14 mouse cellular contexts compared by ENCODE assay signal in genomic region chr8:71470913-71471255, GRCm38 (mm10). TPM values are rescaled to one million over a fixed set of nuclear protein-coding genes. Genes with fewer than 3 reads are reported as not detected.
DNase-seq lines count a peak whose midpoint lies in the region; ATAC-seq and TF ChIP-seq lines count a peak whose summit lies in the region.
"Had no signal": no experiment of that assay in that cellular context is flagged by ENCODE, and none has a peak within 500 bp of the region (broad histone marks: within the 10 kb centered on the region; RNA-seq: fewer than 3 reads in every experiment).

No protein-coding gene starts in this region.

- H3K36me3 ChIP-seq in erythroblast, embryonic 14.5 days (ENCODE audit: control insufficient read depth): peaks cover 71% of the 10 kb centered on the region
- peaks cover 21% of the 10 kb centered on the region for H3K36me3 ChIP-seq in kidney, embryonic 16.5 days (ENCODE audit: insufficient read depth, low read length)
- H3K36me3 ChIP-seq in midbrain, embryonic 14.5 days (ENCODE audit: control insufficient read depth, insufficient read depth, low read length): peaks cover 51% of the 10 kb centered on the region
- H3K36me3 ChIP-seq in midbrain, postnatal 0 days (ENCODE audit: insufficient read depth, low read length): peaks cover 37% of the 10 kb centered on the region
- peaks cover 5% of the 10 kb centered on the region for H3K36me3 ChIP-seq in myocyte (ENCODE audit: control insufficient read depth, insufficient read depth)

- H3K4me1 ChIP-seq in erythroblast, embryonic 14.5 days (ENCODE audit: control insufficient read depth): peaks cover 50% of the 10 kb centered on the region
- peaks cover 15% of the 10 kb centered on the region for H3K4me1 ChIP-seq in kidney, embryonic 16.5 days (ENCODE audit: insufficient read depth, low read length)
- H3K4me1 ChIP-seq in midbrain, embryonic 14.5 days (ENCODE audit: control insufficient read depth, insufficient read depth, low read length): peaks cover 16% of the 10 kb centered on the region
- H3K4me1 ChIP-seq in midbrain, postnatal 0 days (ENCODE audit: insufficient read depth, low read length): no peaks in the 10 kb centered on the region

- H3K27ac ChIP-seq in kidney, embryonic 16.5 days (ENCODE audit: low read length): no peak overlapping the region
- H3K27ac ChIP-seq in midbrain, embryonic 14.5 days (replicated peaks; ENCODE audit: low read depth, low read length): no peak overlapping the region
- no peak overlapping the region for H3K27ac ChIP-seq in midbrain, postnatal 0 days (ENCODE audit: low read depth, low read length)
- H3K27ac ChIP-seq in layer of hippocampus, adult 2 months: no peak overlapping the region
- H3K27ac ChIP-seq: macrophage had no signal

- ATAC-seq in erythroblast, adult 5-6 weeks (replicated peaks; ENCODE audit: low FRiP score, poor library complexity, severe bottlenecking): no peak
- ATAC-seq in kidney, embryonic 16.5 days (ENCODE audit: low FRiP score, low TSS enrichment): no peak
- ATAC-seq in midbrain, embryonic 14.5 days (ENCODE audit: low FRiP score, low TSS enrichment): no peak
- ATAC-seq in midbrain, postnatal 0 days (ENCODE audit: low FRiP score): no peak
- ATAC-seq: forebrain, embryonic 14.5 days had no signal

- no peaks in the 10 kb centered on the region for H3K9me3 ChIP-seq in erythroblast, embryonic 14.5 days (ENCODE audit: control insufficient read depth, low read length)
- no peaks in the 10 kb centered on the region for H3K9me3 ChIP-seq in kidney, embryonic 16.5 days (ENCODE audit: low read length)
- H3K9me3 ChIP-seq in midbrain, embryonic 14.5 days (ENCODE audit: control insufficient read depth, low read length): no peaks in the 10 kb centered on the region
- H3K9me3 ChIP-seq in midbrain, postnatal 0 days (ENCODE audit: low read length): no peaks in the 10 kb centered on the region

- no peak for TF ChIP-seq CTCF in midbrain, postnatal 0 days (IDR thresholded peaks at IDR 0.05)
- TF ChIP-seq CTCF in layer of hippocampus, adult 2 months (conservative IDR thresholded peaks at IDR 0.05): no peak

- DNase-seq in kidney, adult 9 months: peak; percentile 5
- DNase-seq in midbrain, embryonic 14.5 days: no peak
- no peak for DNase-seq in midbrain, postnatal 0 days (ENCODE audit: low spot score)
- no peak for DNase-seq in layer of hippocampus, adult 2 months (ENCODE audit: low spot score in 2 of 2)
- DNase-seq: B cell, adult 2 months; gastrocnemius, postnatal 25 days; kidney, adult 18-20 months; thymus, postnatal 14 days had no signal

- no peak overlapping the region for H3K9ac ChIP-seq in kidney, embryonic 16.5 days (replicated peaks; ENCODE audit: low read length)
- H3K9ac ChIP-seq in midbrain, embryonic 14.5 days (replicated peaks; ENCODE audit: low read length): no peak overlapping the region
- no peak overlapping the region for H3K9ac ChIP-seq in midbrain, postnatal 0 days (replicated peaks; ENCODE audit: low read length, poor library complexity, severe bottlenecking)

- H3K79me2 ChIP-seq in myocyte (ENCODE audit: control insufficient read depth, insufficient read depth): peaks cover 23% of the 10 kb centered on the region

- H3K27me3 ChIP-seq in erythroblast, embryonic 14.5 days (ENCODE audit: control insufficient read depth): no peaks in the 10 kb centered on the region
- H3K27me3 ChIP-seq in kidney, embryonic 16.5 days (ENCODE audit: insufficient read depth, low read length): no peaks in the 10 kb centered on the region
- no peaks in the 10 kb centered on the region for H3K27me3 ChIP-seq in midbrain, embryonic 14.5 days (ENCODE audit: control insufficient read depth, insufficient read depth, low read length)
- H3K27me3 ChIP-seq in midbrain, postnatal 0 days (ENCODE audit: insufficient read depth, low read length): no peaks in the 10 kb centered on the region
- no peaks in the 10 kb centered on the region for H3K27me3 ChIP-seq in myocyte (ENCODE audit: control insufficient read depth, insufficient read depth, insufficient read length)

- no peak for TF ChIP-seq POLR2A in myocyte (IDR thresholded peaks at IDR 0.05; ENCODE audit: insufficient read length, low read depth)

- no peak overlapping the region for H3K4me2 ChIP-seq in kidney, embryonic 16.5 days (replicated peaks; ENCODE audit: low read depth, low read length)
- 0 out of 2 replicates have a peak overlapping the region, but pooled peaks have one; percentile 84 for H3K4me2 ChIP-seq in midbrain, embryonic 14.5 days (ENCODE audit: low read length)
- H3K4me2 ChIP-seq in midbrain, postnatal 0 days (ENCODE audit: low read depth, low read length, poor library complexity, severe bottlenecking): no peak overlapping the region
- H3K4me2 ChIP-seq in myocyte (ENCODE audit: low read depth): no peak overlapping the region

- peak overlapping the region; percentile 93 for H3K4me3 ChIP-seq in erythroblast, embryonic 14.5 days (replicated peaks)
- H3K4me3 ChIP-seq in kidney, embryonic 16.5 days (ENCODE audit: low read length): no peak overlapping the region
- H3K4me3 ChIP-seq in midbrain, embryonic 14.5 days (replicated peaks; ENCODE audit: low read depth, low read length): no peak overlapping the region
- no peak overlapping the region for H3K4me3 ChIP-seq in midbrain, postnatal 0 days (ENCODE audit: low read depth, low read length)
- peak overlapping the region; percentile 67 for H3K4me3 ChIP-seq in myocyte
- no peak overlapping the region for H3K4me3 ChIP-seq in layer of hippocampus, adult 2 months

- WGBS in kidney, embryonic 16.5 days: 84% methylated on average over 5 of the region's 5 CpGs
- WGBS in midbrain, embryonic 14.5 days: 82% methylated on average over 5 of the region's 5 CpGs
- WGBS in midbrain, postnatal 0 days: 84% methylated on average over 5 of the region's 5 CpGs

- no peak overlapping the region for H3ac ChIP-seq in myocyte (ENCODE audit: control insufficient read depth, insufficient read length)

RNA-seq across cellular contexts. Expression of gene Dda1, which starts 1.9 kb away (rescaled TPM):
- 41.0 and 42.3 TPM in 2 replicates for polyA plus RNA-seq in erythroblast, embryonic 14.5 days (2012)
- 7.7 and 15.0 TPM in 2 replicates for total RNA-seq in erythroblast, adult 5-6 weeks (2015; ENCODE audit: low replicate concordance)
- total RNA-seq in erythroblast, adult 5-6 weeks (2017; ENCODE audit: low replicate concordance): 5.7 and 7.9 TPM in 2 replicates
- 110 and 115 TPM in 2 replicates for polyA plus RNA-seq in kidney, embryonic 16.5 days (2015; fragmentation: Nextera tagmentation; extraction: Ambion mirVana)
- polyA plus RNA-seq in midbrain, embryonic 14.5 days (2014; fragmentation: Nextera tagmentation; extraction: Ambion mirVana): 213 and 233 TPM in 2 replicates
- 187 and 211 TPM in 2 replicates for total RNA-seq in midbrain, postnatal 0 days (2014; rRNA removed)
- polyA plus RNA-seq in midbrain, postnatal 0 days (2015; fragmentation: Nextera tagmentation; extraction: Ambion mirVana): 267 and 269 TPM in 2 replicates
- polyA plus RNA-seq in myocyte (2012; fragmentation: generic; extraction: Trizol): 117 TPM
- total RNA-seq in layer of hippocampus, adult 2 months (2021): 10 to 100 TPM; 83.2 to 89.7 TPM

RNA-seq across cellular contexts. Expression of gene Mrpl34, which starts 6.1 kb away (rescaled TPM):
- polyA plus RNA-seq in erythroblast, embryonic 14.5 days (2012): 18.9 and 20.4 TPM in 2 replicates
- total RNA-seq in erythroblast, adult 5-6 weeks (2015; ENCODE audit: low replicate concordance): 1.9 and 20.9 TPM in 2 replicates
- 6.0 and 12.1 TPM in 2 replicates for total RNA-seq in erythroblast, adult 5-6 weeks (2017; ENCODE audit: low replicate concordance)
- 170 and 178 TPM in 2 replicates for polyA plus RNA-seq in kidney, embryonic 16.5 days (2015; fragmentation: Nextera tagmentation; extraction: Ambion mirVana)
- polyA plus RNA-seq in midbrain, embryonic 14.5 days (2014; fragmentation: Nextera tagmentation; extraction: Ambion mirVana): 199 and 222 TPM in 2 replicates
- 105 and 119 TPM in 2 replicates for total RNA-seq in midbrain, postnatal 0 days (2014; rRNA removed)
- polyA plus RNA-seq in midbrain, postnatal 0 days (2015; fragmentation: Nextera tagmentation; extraction: Ambion mirVana): 163 and 165 TPM in 2 replicates
- 79.0 TPM for polyA plus RNA-seq in myocyte (2012; fragmentation: generic; extraction: Trizol)
- total RNA-seq in layer of hippocampus, adult 2 months (2021): 10 to 100 TPM; 39.7 to 45.4 TPM

RNA-seq across cellular contexts. Expression of gene Abhd8, which starts 7.4 kb away (rescaled TPM):
- 3.9 and 4.7 TPM in 2 replicates for polyA plus RNA-seq in erythroblast, embryonic 14.5 days (2012)
- 0.58 and 0.63 TPM in 2 replicates for total RNA-seq in erythroblast, adult 5-6 weeks (2015; ENCODE audit: low replicate concordance)
- 2.2 and 3.5 TPM in 2 replicates for total RNA-seq in erythroblast, adult 5-6 weeks (2017; ENCODE audit: low replicate concordance)
- polyA plus RNA-seq in kidney, embryonic 16.5 days (2015; fragmentation: Nextera tagmentation; extraction: Ambion mirVana): 41.9 and 46.6 TPM in 2 replicates
- 119 and 133 TPM in 2 replicates for polyA plus RNA-seq in midbrain, embryonic 14.5 days (2014; fragmentation: Nextera tagmentation; extraction: Ambion mirVana)
- total RNA-seq in midbrain, postnatal 0 days (2014; rRNA removed): 289 and 323 TPM in 2 replicates
- 205 and 213 TPM in 2 replicates for polyA plus RNA-seq in midbrain, postnatal 0 days (2015; fragmentation: Nextera tagmentation; extraction: Ambion mirVana)
- polyA plus RNA-seq in myocyte (2012; fragmentation: generic; extraction: Trizol): 67.0 TPM
- 100 to 1,000 TPM; 260 to 270 TPM for total RNA-seq in layer of hippocampus, adult 2 months (2021)

RNA-seq across cellular contexts. Expression of gene Ano8, which starts 14.9 kb away (rescaled TPM):
- 0.09 and 0.20 TPM in 2 replicates for polyA plus RNA-seq in erythroblast, embryonic 14.5 days (2012)
- 0.21 TPM in 1 of 2 replicates, not detected in the other for total RNA-seq in erythroblast, adult 5-6 weeks (2015; ENCODE audit: low replicate concordance)
- total RNA-seq in erythroblast, adult 5-6 weeks (2017; ENCODE audit: low replicate concordance): 0.14 TPM in 1 of 2 replicates, not detected in the other
- 0.81 and 1.0 TPM in 2 replicates for polyA plus RNA-seq in kidney, embryonic 16.5 days (2015; fragmentation: Nextera tagmentation; extraction: Ambion mirVana)
- polyA plus RNA-seq in midbrain, embryonic 14.5 days (2014; fragmentation: Nextera tagmentation; extraction: Ambion mirVana): 7.7 and 9.4 TPM in 2 replicates
- 81.6 and 82.2 TPM in 2 replicates for total RNA-seq in midbrain, postnatal 0 days (2014; rRNA removed)
- 5.4 and 5.6 TPM in 2 replicates for polyA plus RNA-seq in midbrain, postnatal 0 days (2015; fragmentation: Nextera tagmentation; extraction: Ambion mirVana)
- polyA plus RNA-seq in myocyte (2012; fragmentation: generic; extraction: Trizol): 27.5 TPM
- 10 to 100 TPM; 52.9 to 55.3 TPM for total RNA-seq in layer of hippocampus, adult 2 months (2021)

RNA-seq across cellular contexts. Expression of gene Gtpbp3, which starts 17.0 kb away (rescaled TPM):
- 1.2 and 1.4 TPM in 2 replicates for polyA plus RNA-seq in erythroblast, embryonic 14.5 days (2012)
- total RNA-seq in erythroblast, adult 5-6 weeks (2015; ENCODE audit: low replicate concordance): 0.58 and 3.1 TPM in 2 replicates
- 1.7 and 3.9 TPM in 2 replicates for total RNA-seq in erythroblast, adult 5-6 weeks (2017; ENCODE audit: low replicate concordance)
- 22.2 and 22.5 TPM in 2 replicates for polyA plus RNA-seq in kidney, embryonic 16.5 days (2015; fragmentation: Nextera tagmentation; extraction: Ambion mirVana)
- polyA plus RNA-seq in midbrain, embryonic 14.5 days (2014; fragmentation: Nextera tagmentation; extraction: Ambion mirVana): 4.9 and 5.2 TPM in 2 replicates
- 28.0 and 31.5 TPM in 2 replicates for total RNA-seq in midbrain, postnatal 0 days (2014; rRNA removed)
- 11.4 and 11.5 TPM in 2 replicates for polyA plus RNA-seq in midbrain, postnatal 0 days (2015; fragmentation: Nextera tagmentation; extraction: Ambion mirVana)
- polyA plus RNA-seq in myocyte (2012; fragmentation: generic; extraction: Trizol): 17.5 TPM
- total RNA-seq in layer of hippocampus, adult 2 months (2021): 10 to 100 TPM; 28.7 to 32.1 TPM

Comparison
In these comparisons a context has a peak if more than half of its experiments do, and no peak if none do; other contexts are left out.
1. H3K4me3 ChIP-seq: peak in erythroblast, embryonic 14.5 days (single experiment) and myocyte (single experiment); none in kidney, embryonic 16.5 days (single experiment), midbrain, embryonic 14.5 days (single experiment), midbrain, postnatal 0 days (single experiment) and layer of hippocampus, adult 2 months (single experiment).